Mouse (Mus musculus) bone marrow macrophage, adult 2 months (primary cell): ENCODE data around the gene Sept3.

Source experiments
- CTCF ChIP-seq: IDR thresholded peaks from 2 replicates; pipeline ENCODE4 v1.5.1; 2012; ENCODE audit warnings: low read depth, mild to moderate bottlenecking, low read length, moderate library complexity
- POLR2A ChIP-seq: IDR thresholded peaks from 2 replicates; pipeline ENCODE4 v1.6.1; 2012; ENCODE audit warnings: mild to moderate bottlenecking, low read depth, low read length, borderline replicate concordance

GRCm38 (mm10) chr15:82293271-82293711, 18.6 kb downstream of the Sept3 start:
- no peak for TF ChIP-seq CTCF
- no peak for TF ChIP-seq POLR2A
